Mouse (Mus musculus) MEL (cell line): Measurements from ENCODE around the gene H60b. TPM values are rescaled to one million over a fixed set of nuclear protein-coding genes. Genes with fewer than 3 reads are reported as not detected.
"Not testable (repeated sequence)": the region's sequence is repeated elsewhere in the genome, so short reads cannot be mapped to it uniquely, and the experiment has no call there.

Experiments
- DNase-seq: peaks from one replicate; pipeline ENCODE4 v3.0.0; 2011; ENCODE audit warnings: low read depth, low spot score
- H3K27ac ChIP-seq: 2 replicates; pipeline ENCODE4 v1.5.1; 2012; ENCODE audit warnings: low read depth, mild to moderate bottlenecking, control low read depth, low read length, moderate library complexity; ENCODE audit not compliant: control insufficient read depth
- H3K27me3 ChIP-seq, 2 experiments: fragments of 150-350 bp in 1 of 2; sonication (generic) in 1 of 2; 2 replicates each; pipeline ENCODE4 v1.6.1; 2012; ENCODE audit warnings: low read length in 2 of 2, mild to moderate bottlenecking in 2 of 2, improper control_type of control experiment in 1 of 2, moderate library complexity in 1 of 2; ENCODE audit not compliant: insufficient read depth in 2 of 2, control insufficient read depth in 1 of 2
- H3K36me3 ChIP-seq, 2 experiments: 2 replicates each; pipeline ENCODE4 v1.6.1; 2012 to 2014; ENCODE audit warnings: low read length in 2 of 2, improper control_type of control experiment in 1 of 2, inconsistent platforms in 1 of 2, mild to moderate bottlenecking in 1 of 2; ENCODE audit not compliant: insufficient read depth in 2 of 2, control insufficient read depth in 1 of 2
- H3K4me1 ChIP-seq, 2 experiments: fragments of 150-350 bp in 1 of 2; sonication (generic) in 1 of 2; 2 replicates each; pipeline ENCODE4 v1.6.1; 2012; ENCODE audit warnings: low read length in 2 of 2, improper control_type of control experiment in 1 of 2, mild to moderate bottlenecking in 1 of 2; ENCODE audit not compliant: insufficient read depth in 2 of 2, control insufficient read depth in 1 of 2
- H3K4me3 ChIP-seq, 2 experiments: fragments of 150-350 bp in 1 of 2; sonication (generic) in 1 of 2; 2 replicates each; pipeline ENCODE4 v1.5.1; 2012; ENCODE audit warnings: low read depth in 2 of 2, low read length in 2 of 2, mild to moderate bottlenecking in 2 of 2, moderate library complexity in 2 of 2, control low read depth in 1 of 2, improper control_type of control experiment in 1 of 2; ENCODE audit not compliant: control insufficient read depth in 1 of 2, insufficient read depth in 1 of 2
- H3K79me2 ChIP-seq: 2 replicates; pipeline ENCODE4 v1.6.1; 2012; ENCODE audit warnings: mild to moderate bottlenecking, low read length, moderate library complexity; ENCODE audit not compliant: control insufficient read depth, poor library complexity, insufficient read depth
- H3K9ac ChIP-seq: 2 replicates; pipeline ENCODE4 v1.6.1; 2012; ENCODE audit warnings: low read depth, mild to moderate bottlenecking, control low read depth, low read length, moderate library complexity; ENCODE audit not compliant: control insufficient read depth, poor library complexity, severe bottlenecking
- H3K9me3 ChIP-seq: fragments of 150-350 bp; sonication (generic); replicated peaks from 2 replicates; pipeline ENCODE4 v1.6.1; 2012; ENCODE audit warnings: mild to moderate bottlenecking, low read length, improper control_type of control experiment, moderate library complexity; ENCODE audit not compliant: insufficient read depth
- CTCF ChIP-seq, 3 experiments: IDR thresholded peaks in 2 of 3; conservative IDR thresholded peaks in 1 of 3; 2 replicates each; pipeline ENCODE4 v1.5.1; 2011 to 2012; ENCODE audit warnings: low read length in 3 of 3, low read depth in 2 of 3, mild to moderate bottlenecking in 2 of 3, improper control_type of control experiment in 1 of 3, inconsistent platforms in 1 of 3, mixed read lengths in 1 of 3, moderate library complexity in 1 of 3; ENCODE audit not compliant: control insufficient read depth in 1 of 3, insufficient read depth in 1 of 3, poor library complexity in 1 of 3, severe bottlenecking in 1 of 3
- EP300 ChIP-seq, 2 experiments: IDR thresholded peaks; 2 replicates each; pipeline ENCODE4 v1.6.1; 2011; ENCODE audit warnings: improper control_type of control experiment in 2 of 2, low read length in 2 of 2, low read depth in 1 of 2, mild to moderate bottlenecking in 1 of 2
- GABPA ChIP-seq: IDR thresholded peaks from 2 replicates; pipeline ENCODE4 v1.6.1; 2012; ENCODE audit warnings: low read depth, mild to moderate bottlenecking, inconsistent platforms, low read length, improper control_type of control experiment, moderate library complexity
- MXI1 ChIP-seq: IDR thresholded peaks from 2 replicates; pipeline ENCODE4 v1.6.1; 2011; ENCODE audit warnings: mild to moderate bottlenecking, low read depth, low read length, improper control_type of control experiment
- NRF1 ChIP-seq: IDR thresholded peaks from 2 replicates; pipeline ENCODE4 v1.6.1; 2014; ENCODE audit warnings: low read depth, mild to moderate bottlenecking, inconsistent platforms, low read length, improper control_type of control experiment, moderate library complexity; ENCODE audit not compliant: poor library complexity, insufficient read depth, severe bottlenecking
- POLR2A ChIP-seq, 2 experiments: IDR thresholded peaks; 2 replicates each; pipeline ENCODE4 v1.6.1; 2011 to 2012; ENCODE audit warnings: low read length in 2 of 2, mild to moderate bottlenecking in 2 of 2, control low read depth in 1 of 2, improper control_type of control experiment in 1 of 2, low read depth in 1 of 2, moderate library complexity in 1 of 2; ENCODE audit not compliant: control insufficient read depth in 1 of 2, insufficient read depth in 1 of 2, poor library complexity in 1 of 2
- SMC3 ChIP-seq: IDR thresholded peaks from 2 replicates; pipeline ENCODE4 v1.6.1; 2011; ENCODE audit warnings: low read depth, low read length, improper control_type of control experiment
- TAL1 ChIP-seq: IDR thresholded peaks from 2 replicates; pipeline ENCODE4 v1.6.1; 2012; ENCODE audit warnings: mild to moderate bottlenecking, inconsistent platforms, low read length, moderate library complexity, mixed read lengths
- ZMIZ1 ChIP-seq: IDR thresholded peaks from 2 replicates; pipeline ENCODE4 v1.6.1; 2012; ENCODE audit warnings: low read depth, mild to moderate bottlenecking, inconsistent platforms, low read length, improper control_type of control experiment, moderate library complexity
- polyA plus RNA-seq, 2 experiments: library from polyadenylated mRNA; stranded (reverse) in 1 of 2; unstranded in 1 of 2; fragments of >175 nt in 1 of 2; fragments of >200 nt in 1 of 2; gene quantifications; 2 replicates each; pipeline versions ENCODE4 v1.2.1 to v1.2.4; 2012; ENCODE audit warnings: low replicate concordance in 2 of 2, low read depth in 1 of 2; ENCODE audit not compliant: insufficient read length in 2 of 2, insufficient read depth in 1 of 2, missing spikeins in 1 of 2
- total RNA-seq: library from RNA; depleted of rRNA; stranded (reverse); fragments of 300-350 nt; gene quantifications from 2 replicates; pipeline ENCODE4 v1.2.3, GENCODE M21; 2012

The H60b gene
- total and polyA plus RNA-seq, 3 experiments, result not detected

- not testable (repeated sequence) for H3K27me3 ChIP-seq, H3K36me3 ChIP-seq, H3K4me3 ChIP-seq
Observed at GRCm38 (mm10) chr10:22151863-22152640, 6.3 kb upstream of the H60b start.

GRCm38 (mm10) chr10:22153147-22153690 lies 5.2 kb upstream of the H60b start:
- not testable (repeated sequence) for H3K9ac ChIP-seq, H3K4me3 ChIP-seq, H3K4me1 ChIP-seq, DNase-seq, H3K9me3 ChIP-seq, H3K36me3 ChIP-seq, H3K79me2 ChIP-seq, H3K27me3 ChIP-seq, H3K27ac ChIP-seq

More at GRCm38 (mm10) chr10:22151863-22152640, 6.3 kb upstream of the H60b start:
- DNase-seq, H3K27ac ChIP-seq, H3K9me3 ChIP-seq, H3K79me2 ChIP-seq, H3K9ac ChIP-seq, H3K4me1 ChIP-seq: not testable (repeated sequence)

GRCm38 (mm10) chr10:22154127-22154526 lies 4.3 kb upstream of the H60b start:
- not testable (repeated sequence) for H3K27ac ChIP-seq, H3K9ac ChIP-seq, H3K4me3 ChIP-seq, H3K36me3 ChIP-seq, H3K9me3 ChIP-seq, H3K27me3 ChIP-seq, H3K4me1 ChIP-seq, H3K79me2 ChIP-seq, DNase-seq

DNA sequence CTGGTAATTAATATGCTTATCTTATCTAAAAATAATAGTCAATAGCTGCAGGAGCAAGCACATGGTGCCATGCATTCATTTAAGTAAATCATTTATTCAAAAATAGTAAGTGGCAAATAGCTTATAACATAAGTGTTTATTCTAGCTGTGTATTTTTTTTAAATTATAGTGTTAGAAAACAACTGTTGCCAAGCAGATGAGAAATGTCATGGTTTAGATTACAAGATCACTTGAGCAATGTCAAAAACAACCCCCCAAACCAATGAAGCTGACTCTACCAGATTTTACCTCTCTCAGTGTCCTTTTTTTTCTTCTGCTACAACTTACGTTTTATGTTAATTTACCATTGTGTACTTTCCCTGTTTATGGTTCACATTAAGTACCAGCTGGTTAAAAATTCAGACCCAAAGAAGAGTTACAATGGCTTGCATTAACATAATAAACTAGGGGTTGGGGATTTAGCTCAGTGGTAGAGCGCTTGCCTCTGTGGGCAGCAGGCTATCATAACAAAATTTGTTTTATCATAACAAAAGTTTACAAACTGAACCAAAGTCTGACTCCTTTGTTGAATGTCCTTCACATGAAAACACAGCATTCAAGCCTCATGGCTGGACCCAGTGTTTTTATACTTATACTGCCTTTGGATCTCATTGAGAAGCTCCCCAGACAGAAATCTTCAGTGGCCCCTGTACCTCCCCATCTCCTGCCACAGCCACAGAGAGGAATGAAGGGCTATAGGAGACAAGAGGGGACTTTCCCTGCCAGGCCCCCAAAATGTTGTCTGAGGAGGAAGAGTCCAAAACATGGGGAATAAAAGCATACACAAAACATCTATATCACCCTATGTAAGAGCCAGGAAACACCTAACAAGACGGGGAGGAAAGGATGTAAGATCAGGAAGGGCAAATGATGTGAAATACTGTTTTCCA lies 3.3 kb upstream of the H60b start:
- Histone ChIP-seq H3K27ac (no peak overlapping the region), H3K4me1 (no peaks in the 10 kb centered on the region), H3K27me3 (peaks cover 0 to 2% of the 10 kb centered on the region in 2 experiments; a peak in 1 of 4 replicates), H3K9ac (no peak overlapping the region), H3K4me3 (no peak overlapping the region), H3K79me2 (no peaks in the 10 kb centered on the region), H3K9me3 (no peaks in the 10 kb centered on the region), H3K36me3 (no peaks in the 10 kb centered on the region)
- TF ChIP-seq SMC3 (no peak), POLR2A (IDR thresholded peaks at IDR 0.05; ENCODE audit: control insufficient read depth in 1 of 2, insufficient read depth in 1 of 2, low read depth in 1 of 2, low read length in 2 of 2, poor library complexity in 1 of 2) (no peak), CTCF (IDR thresholded peaks at IDR 0.05 in 2 of 3, conservative IDR thresholded peaks at IDR 0.05 in 1 of 3; ENCODE audit: control insufficient read depth in 1 of 3, insufficient read depth in 1 of 3, low read depth in 2 of 3, low read length in 3 of 3, poor library complexity in 1 of 3, severe bottlenecking in 1 of 3) (no peak), TAL1 (no peak), EP300 (IDR thresholded peaks at IDR 0.05; ENCODE audit: low read depth in 1 of 2, low read length in 2 of 2) (no peak), ZMIZ1 (no peak), NRF1 (no peak), GABPA (no peak), MXI1 (no peak)
- DNase-seq, result no peak
